Mouse (Mus musculus) myocyte (in vitro differentiated cells): Measurements from ENCODE around the gene Fam129b. TPM values are rescaled to one million over a fixed set of nuclear protein-coding genes. Genes with fewer than 3 reads are reported as not detected.

Experiments used
- H3K27me3 ChIP-seq: one replicate; pipeline ENCODE4 v1.6.1; 2011; ENCODE audit not compliant: control insufficient read depth, insufficient read depth, insufficient read length
- H3K36me3 ChIP-seq: one replicate; pipeline ENCODE4 v1.6.1; 2011; ENCODE audit not compliant: control insufficient read depth, insufficient read depth
- H3K4me2 ChIP-seq: one replicate; pipeline ENCODE4 v1.6.1; 2011; ENCODE audit warnings: low read depth, control low read depth
- H3K4me3 ChIP-seq: one replicate; pipeline ENCODE4 v1.5.1; 2011; ENCODE audit warnings: mild to moderate bottlenecking, control low read depth, moderate library complexity
- H3K79me2 ChIP-seq: one replicate; pipeline ENCODE4 v1.6.1; 2011; ENCODE audit not compliant: control insufficient read depth, insufficient read depth
- H3ac ChIP-seq: one replicate; pipeline ENCODE4 v1.6.1; 2011; ENCODE audit not compliant: control insufficient read depth, insufficient read length
- CEBPB ChIP-seq: IDR thresholded peaks from 2 replicates; pipeline ENCODE4 v1.6.1; 2011; ENCODE audit warnings: mild to moderate bottlenecking, moderate library complexity; ENCODE audit not compliant: poor library complexity, insufficient read depth, severe bottlenecking
- E2F4 ChIP-seq: IDR thresholded peaks from one replicate; pipeline ENCODE4 v1.6.1; 2011; ENCODE audit warnings: mild to moderate bottlenecking, control low read depth, moderate library complexity; ENCODE audit not compliant: insufficient read depth
- MAX ChIP-seq: IDR thresholded peaks from one replicate; pipeline ENCODE4 v1.6.1; 2011; ENCODE audit warnings: low read depth, mild to moderate bottlenecking, control low read depth
- MYOD1 ChIP-seq, 3 experiments: IDR thresholded peaks; one replicate each; pipeline ENCODE4 v1.6.1; 2011; ENCODE audit warnings: control low read depth in 2 of 3, low read depth in 2 of 3, mild to moderate bottlenecking in 2 of 3, moderate library complexity in 1 of 3; ENCODE audit not compliant: insufficient read length in 2 of 3, control insufficient read depth in 1 of 3
- MYOG ChIP-seq, 3 experiments: IDR thresholded peaks; one replicate each; pipeline ENCODE4 v1.6.1; 2011; ENCODE audit warnings: control low read depth in 2 of 3, low read depth in 2 of 3, mild to moderate bottlenecking in 2 of 3; ENCODE audit not compliant: insufficient read length in 2 of 3, control insufficient read depth in 1 of 3, insufficient read depth in 1 of 3
- POLR2A ChIP-seq: IDR thresholded peaks from one replicate; pipeline ENCODE4 v1.6.1; 2011; ENCODE audit warnings: low read depth, mild to moderate bottlenecking, control low read depth, moderate library complexity; ENCODE audit not compliant: insufficient read length
- POLR2AphosphoS2 ChIP-seq: IDR thresholded peaks from one replicate; pipeline ENCODE4 v1.6.1; 2011; ENCODE audit warnings: low read depth, control low read depth; ENCODE audit not compliant: insufficient read length
- REST ChIP-seq: IDR thresholded peaks from one replicate; pipeline ENCODE4 v1.6.1; 2011; ENCODE audit warnings: mild to moderate bottlenecking, control low read depth, moderate library complexity; ENCODE audit not compliant: insufficient read depth, insufficient read length
- SRF ChIP-seq: IDR thresholded peaks from one replicate; pipeline ENCODE4 v1.6.1; 2011; ENCODE audit warnings: low read depth; ENCODE audit not compliant: control insufficient read depth, insufficient read length
- TCF12 ChIP-seq: IDR thresholded peaks from one replicate; pipeline ENCODE4 v1.6.1; 2011; ENCODE audit warnings: mild to moderate bottlenecking, control low read depth; ENCODE audit not compliant: poor library complexity, insufficient read depth, severe bottlenecking
- TCF3 ChIP-seq: IDR thresholded peaks from one replicate; pipeline ENCODE4 v1.6.1; 2011; ENCODE audit warnings: low read depth, control low read depth; ENCODE audit not compliant: insufficient read length
- USF1 ChIP-seq: IDR thresholded peaks from one replicate; pipeline ENCODE4 v1.6.1; 2011; ENCODE audit warnings: low read depth, mild to moderate bottlenecking, control low read depth, moderate library complexity
- polyA plus RNA-seq: library from polyadenylated mRNA; unstranded; fragments of >200 nt; fragmentation: generic; extraction: Trizol; gene quantifications from one replicate; pipeline ENCODE4 v1.2.1, GENCODE M21; 2012; ENCODE audit warnings: missing spikeins

The Fam129b gene
- polyA plus RNA-seq, 1 experiment: 204 TPM

DNA sequence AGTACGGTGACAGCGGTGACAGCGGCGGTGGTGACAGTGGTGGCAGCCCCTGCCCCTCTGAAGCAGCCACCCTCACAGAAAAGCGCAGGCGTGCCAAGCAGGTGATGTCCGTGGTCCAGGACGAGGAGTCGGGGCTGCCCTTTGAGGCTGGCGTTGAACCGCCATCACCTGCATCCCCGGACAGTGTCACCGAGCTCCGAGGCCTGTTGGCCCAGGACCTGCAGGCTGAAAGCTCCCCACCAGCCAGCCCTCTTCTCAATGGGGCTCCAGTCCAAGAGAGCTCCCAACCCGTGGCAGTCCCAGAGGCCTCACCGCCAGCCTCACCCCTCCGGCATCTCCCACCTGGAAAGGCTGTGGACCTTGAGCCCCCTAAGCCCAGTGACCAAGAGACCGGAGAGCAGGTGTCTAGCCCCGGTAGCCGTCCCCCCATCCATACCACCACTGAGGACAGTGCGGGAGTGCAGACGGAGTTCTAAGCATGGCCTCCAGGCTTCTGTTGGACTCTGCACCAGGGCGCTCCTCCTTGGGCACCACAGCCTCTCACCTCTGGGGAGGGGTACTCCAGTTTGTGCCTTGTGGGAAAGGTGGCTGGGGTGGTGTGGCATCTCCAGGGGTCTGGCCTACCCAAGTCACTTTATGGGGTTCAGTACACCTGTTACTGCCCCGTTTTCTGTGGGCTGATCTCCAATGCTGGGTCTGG lies 47.8 kb downstream of the Fam129b start:
- Histone ChIP-seq H3K79me2 (peaks cover under 1% of the 10 kb centered on the region), H3K36me3 (peaks cover 40% of the 10 kb centered on the region), H3K4me2 (no peak overlapping the region), H3K27me3 (no peaks in the 10 kb centered on the region), H3K4me3 (no peak overlapping the region), H3ac (no peak overlapping the region)
- TF ChIP-seq POLR2AphosphoS2 (peak; percentile 24), REST (no peak)

DNA sequence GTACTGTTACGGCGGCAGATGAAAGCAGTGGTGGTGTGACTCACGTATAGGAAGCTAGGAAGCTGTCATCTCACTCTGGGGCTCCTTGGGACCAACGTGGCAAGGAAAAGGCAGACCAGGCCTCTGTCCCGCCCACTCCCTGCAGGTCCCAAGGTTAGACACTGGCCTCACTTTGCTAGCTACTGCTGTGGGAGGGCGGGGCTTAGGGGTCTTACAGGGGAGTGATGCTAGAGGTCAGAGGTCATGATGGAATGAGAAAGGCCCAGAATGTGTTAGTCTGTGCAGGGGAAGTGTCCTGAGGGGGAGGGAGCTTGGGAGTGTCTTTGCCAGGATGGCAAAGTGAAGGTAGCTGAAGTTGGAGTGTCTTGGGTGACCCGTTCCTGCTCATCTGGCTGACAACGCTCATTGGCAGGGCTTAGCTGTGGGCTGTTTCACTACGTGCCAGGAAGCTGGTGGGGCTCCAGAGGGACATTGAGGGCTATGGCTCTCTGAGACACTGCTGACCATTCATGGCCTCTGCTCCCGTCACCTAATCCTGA lies 48.5 kb downstream of the Fam129b start:
- H3K79me2 ChIP-seq: no peaks in the 10 kb centered on the region
- no peak overlapping the region for H3ac ChIP-seq
- H3K4me2 ChIP-seq: no peak overlapping the region
- no peak overlapping the region for H3K4me3 ChIP-seq
- peaks cover 34% of the 10 kb centered on the region for H3K36me3 ChIP-seq
- no peaks in the 10 kb centered on the region for H3K27me3 ChIP-seq
- TF ChIP-seq SRF (no peak), REST (no peak), MYOD1 (IDR thresholded peaks at IDR 0.05; ENCODE audit: control insufficient read depth in 1 of 3, insufficient read length in 2 of 3, low read depth in 2 of 3) (no peak), TCF12 (no peak), POLR2AphosphoS2 (peak; percentile 68)

DNA sequence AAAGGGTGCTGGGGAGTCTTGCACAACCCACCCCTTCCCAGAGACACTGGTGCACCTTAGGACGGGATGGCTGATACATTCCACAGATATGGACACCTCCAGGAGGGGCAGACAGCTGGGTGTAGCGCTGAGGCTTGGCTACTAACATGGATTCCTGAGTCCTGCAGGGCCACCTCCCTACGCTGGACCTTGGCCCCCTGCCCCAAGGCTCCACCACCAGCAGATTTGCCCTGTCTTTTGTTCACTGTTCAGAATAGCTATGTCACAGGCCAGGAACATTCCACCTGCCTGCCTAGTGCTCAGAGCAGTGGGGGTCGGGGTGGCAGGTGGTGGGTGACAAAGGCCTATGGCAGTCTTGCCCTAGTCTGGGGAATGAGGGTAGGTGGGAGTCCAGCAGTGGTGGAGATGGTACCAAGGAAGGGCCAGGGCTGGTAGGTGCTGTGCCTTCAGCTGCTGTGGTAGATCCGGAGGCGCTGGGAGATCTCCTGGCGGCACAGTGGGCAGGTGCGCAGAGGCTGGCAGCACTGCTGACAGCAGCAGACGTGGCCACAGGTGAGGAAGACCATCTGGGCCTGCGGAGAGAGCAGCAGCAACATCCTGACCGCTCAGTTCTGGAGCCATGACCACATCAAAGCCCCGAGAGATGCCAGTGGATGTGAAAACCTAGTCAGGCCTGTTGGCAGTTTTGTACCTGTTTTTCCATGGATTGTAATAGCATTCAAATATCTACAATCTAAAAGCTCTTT lies 50.6 kb downstream of the Fam129b start:
- H3ac ChIP-seq: no peak overlapping the region
- peaks cover 14% of the 10 kb centered on the region for H3K36me3 ChIP-seq
- H3K4me3 ChIP-seq: no peak overlapping the region
- H3K27me3 ChIP-seq: no peaks in the 10 kb centered on the region
- H3K4me2 ChIP-seq: no peak overlapping the region
- TF ChIP-seq MYOG (IDR thresholded peaks at IDR 0.05; ENCODE audit: control insufficient read depth in 1 of 3, insufficient read depth in 1 of 3, insufficient read length in 2 of 3, low read depth in 2 of 3) (peak in 1 of 3 experiments; percentile 8), MAX (no peak), MYOD1 (IDR thresholded peaks at IDR 0.05; ENCODE audit: control insufficient read depth in 1 of 3, insufficient read length in 2 of 3, low read depth in 2 of 3) (peak in 1 of 3 experiments; percentile 39), POLR2A (no peak), CEBPB (no peak)
- H3K79me2 ChIP-seq: no peaks in the 10 kb centered on the region

DNA sequence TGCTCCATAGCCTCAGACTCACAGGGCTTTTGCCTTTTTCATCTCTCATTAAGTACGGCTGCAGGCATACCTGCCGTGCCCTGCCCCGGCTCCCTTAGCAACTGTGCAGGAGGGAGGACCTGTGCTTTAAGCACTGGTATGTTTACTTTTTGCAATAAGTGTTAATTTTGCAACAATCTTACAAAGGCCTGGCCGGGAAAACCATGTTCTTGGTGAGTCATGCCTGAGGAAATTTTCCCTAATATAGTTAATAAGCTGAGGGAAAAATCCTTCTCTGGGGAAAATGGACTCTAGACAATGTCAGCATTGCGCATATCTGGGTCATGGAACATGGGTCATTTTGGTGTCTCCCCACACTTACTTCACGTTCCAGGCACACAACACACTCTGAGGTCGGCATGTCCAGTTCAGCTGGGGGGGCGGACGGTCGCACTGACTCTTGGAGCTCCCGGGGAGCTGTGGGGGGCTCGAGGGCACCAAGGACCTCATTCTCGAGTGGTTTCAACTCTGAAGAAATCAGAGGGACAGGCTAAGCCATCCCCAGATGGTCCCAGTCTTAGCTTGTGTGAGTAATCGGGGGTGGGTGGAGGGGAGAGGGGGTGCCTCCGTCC lies 51.8 kb downstream of the Fam129b start:
- Histone ChIP-seq H3K4me3 (no peak overlapping the region), H3K79me2 (no peaks in the 10 kb centered on the region), H3ac (no peak overlapping the region), H3K36me3 (peaks cover 9% of the 10 kb centered on the region), H3K27me3 (no peaks in the 10 kb centered on the region), H3K4me2 (peak overlapping the region; percentile 20)
- no peak for TF ChIP-seq USF1
- no peak for TF ChIP-seq POLR2A
- peak; percentile 44; the same call in 1 of the 2 replicates for TF ChIP-seq CEBPB
- TF ChIP-seq E2F4: no peak

DNA sequence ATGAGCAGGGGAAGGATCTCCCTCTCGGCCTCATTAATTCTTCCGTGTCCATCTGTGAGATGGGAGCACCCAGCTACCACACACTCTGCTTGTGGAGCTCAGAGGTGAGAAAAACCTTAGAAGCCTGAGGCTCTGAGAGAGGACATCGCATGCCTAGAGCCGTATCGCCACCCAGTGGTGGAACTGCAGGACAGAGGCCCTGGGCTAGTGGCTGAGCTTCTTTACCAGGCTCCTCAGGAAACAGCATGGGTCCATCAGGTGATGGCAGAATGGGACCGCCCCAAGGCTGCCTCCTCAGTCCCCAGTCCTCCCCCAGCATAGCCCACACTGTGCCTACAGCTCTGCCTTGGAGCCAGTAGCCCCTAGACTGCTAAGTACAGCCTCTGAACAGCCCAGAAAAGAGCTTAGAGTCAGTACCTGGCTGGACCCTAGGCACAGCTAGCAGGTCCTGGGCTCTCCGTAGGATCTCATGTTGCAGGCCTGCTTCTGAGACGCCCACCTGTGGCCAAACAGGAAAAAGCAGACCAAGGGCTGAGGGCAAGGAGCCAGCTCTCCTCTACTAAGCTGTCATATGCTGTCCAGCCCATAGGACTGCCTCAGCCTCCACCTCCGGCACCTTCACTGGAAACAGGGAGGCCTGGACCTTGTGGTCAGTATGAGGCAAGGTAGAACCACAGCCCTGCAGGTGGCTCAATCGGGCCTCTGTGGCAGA lies 52.5 kb downstream of the Fam129b start:
- Histone ChIP-seq H3K4me3 (no peak overlapping the region), H3K36me3 (peaks cover 9% of the 10 kb centered on the region), H3ac (no peak overlapping the region), H3K79me2 (no peaks in the 10 kb centered on the region), H3K27me3 (no peaks in the 10 kb centered on the region), H3K4me2 (peak overlapping the region; percentile 20)
- TF ChIP-seq MYOG (IDR thresholded peaks at IDR 0.05; ENCODE audit: control insufficient read depth in 1 of 3, insufficient read depth in 1 of 3, insufficient read length in 2 of 3, low read depth in 2 of 3) (no peak), USF1 (no peak), MYOD1 (IDR thresholded peaks at IDR 0.05; ENCODE audit: control insufficient read depth in 1 of 3, insufficient read length in 2 of 3, low read depth in 2 of 3) (no peak), POLR2A (no peak), REST (no peak), E2F4 (no peak), MAX (no peak), TCF3 (no peak), CEBPB (no peak), TCF12 (no peak), SRF (no peak), POLR2AphosphoS2 (no peak)
